Mouse (Mus musculus) hindbrain, embryonic 16.5 days (tissue): ENCODE results near the gene Cpeb4. TPM values are rescaled to one million over a fixed set of nuclear protein-coding genes. Genes with fewer than 3 reads are reported as not detected.
"Not testable (repeated sequence)": the region's sequence is repeated elsewhere in the genome, so short reads cannot be mapped to it uniquely, and the experiment has no call there.

ENCODE experiments used
- ATAC-seq: fragments of 200-750 bp; cut with Nextera tagmentation; 2 replicates; pipeline ENCODE4 v1.8.0; 2017; ENCODE audit warnings: moderate TSS enrichment, moderate library complexity
- H3K27ac ChIP-seq: fragments of 300-500 bp; sonication (generic); 2 replicates; pipeline ENCODE4 v1.5.1; 2014; ENCODE audit warnings: low read depth, mild to moderate bottlenecking, control low read depth, low read length, moderate library complexity
- H3K27me3 ChIP-seq: fragments of 300-500 bp; sonication (generic); replicated peaks from 2 replicates; pipeline ENCODE4 v1.6.1; 2014; ENCODE audit warnings: low read length; ENCODE audit not compliant: control insufficient read depth, insufficient read depth
- H3K36me3 ChIP-seq: fragments of 300-500 bp; sonication (generic); 2 replicates; pipeline ENCODE4 v1.6.1; 2014; ENCODE audit warnings: mild to moderate bottlenecking, low read length, moderate library complexity, mixed read lengths; ENCODE audit not compliant: control insufficient read depth, insufficient read depth
- H3K4me1 ChIP-seq: fragments of 300-500 bp; sonication (generic); 2 replicates; pipeline ENCODE4 v1.6.1; 2014; ENCODE audit warnings: low read depth, low read length; ENCODE audit not compliant: control insufficient read depth, insufficient read depth
- H3K4me2 ChIP-seq: fragments of 300-500 bp; sonication (generic); 2 replicates; pipeline ENCODE4 v1.6.1; 2014; ENCODE audit warnings: mild to moderate bottlenecking, low read length, control low read depth, moderate library complexity
- H3K4me3 ChIP-seq: fragments of 300-500 bp; sonication (generic); 2 replicates; pipeline ENCODE4 v1.5.1; 2014; ENCODE audit warnings: mild to moderate bottlenecking, low read length, control low read depth, moderate library complexity
- H3K9ac ChIP-seq: fragments of 300-500 bp; sonication (generic); 2 replicates; pipeline ENCODE4 v1.6.1; 2014; ENCODE audit warnings: low read depth, mild to moderate bottlenecking, control low read depth, low read length, moderate library complexity
- H3K9me3 ChIP-seq: fragments of 300-500 bp; sonication (generic); 2 replicates; pipeline ENCODE4 v1.6.1; 2014; ENCODE audit warnings: mild to moderate bottlenecking, low read length, moderate library complexity; ENCODE audit not compliant: control insufficient read depth
- WGBS: fragments of 180-500 bp; shearing (Covaris S2); extraction: QIAGEN DNeasy Blood & Tissue Kit; methylation state at CpG from one replicate; pipeline ENCODE4 v1.1.7; 2014; 5-methylcytosine and 5-hydroxymethylcytosine counted together
- polyA plus RNA-seq: library from polyadenylated mRNA; unstranded; fragments of >200 nt; fragmentation: Nextera tagmentation; extraction: Ambion mirVana; gene quantifications from 2 replicates; pipeline ENCODE4 v1.2.1, GENCODE M21; 2015

The Cpeb4 gene
- polyA plus RNA-seq, 1 experiment from 2014 or later = 14.5 TPM

DNA sequence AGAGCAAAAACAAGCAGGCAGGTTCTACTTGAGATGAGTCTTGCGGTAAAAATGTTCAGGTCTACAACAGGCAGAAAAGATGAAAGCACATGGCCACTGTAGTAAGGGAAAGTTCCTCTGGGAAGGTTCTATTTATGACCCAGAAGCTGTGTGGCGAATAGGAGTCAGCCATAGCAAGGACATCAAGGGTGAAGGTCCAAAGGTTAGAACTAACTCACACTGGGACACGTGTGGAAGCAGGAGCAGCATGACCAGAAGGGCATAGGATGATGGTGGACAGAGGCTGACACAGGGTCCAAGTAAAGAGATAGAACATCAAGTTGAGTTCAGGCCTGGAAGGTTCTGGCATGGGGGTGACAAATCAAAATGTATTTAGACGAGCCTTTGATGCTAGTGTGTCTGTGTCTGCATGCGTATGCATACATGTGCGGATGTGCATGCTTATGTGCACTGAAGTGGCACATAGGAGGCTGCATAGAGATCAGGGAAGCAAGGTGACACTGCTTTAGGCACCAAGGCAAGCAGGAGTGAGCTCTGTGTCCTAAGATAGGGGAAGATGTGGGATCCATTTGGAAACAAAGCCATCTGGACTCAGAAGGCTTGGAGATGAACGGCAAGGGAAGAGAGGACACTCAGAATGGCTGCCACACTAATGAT is 28.7 kb upstream of the Cpeb4 start:
- ATAC-seq = no peak
- H3K9me3 ChIP-seq = no peaks in the 10 kb centered on the region
- H3K27me3 ChIP-seq = no peaks in the 10 kb centered on the region
- H3K4me2 ChIP-seq = no peak overlapping the region
- 89% methylated on average over 7 of the region's 7 CpGs for WGBS
- H3K27ac ChIP-seq = no peak overlapping the region
- no peak overlapping the region for H3K4me3 ChIP-seq
- H3K9ac ChIP-seq = no peak overlapping the region
- H3K36me3 ChIP-seq = no peaks in the 10 kb centered on the region
- H3K4me1 ChIP-seq = peaks cover 29% of the 10 kb centered on the region

DNA sequence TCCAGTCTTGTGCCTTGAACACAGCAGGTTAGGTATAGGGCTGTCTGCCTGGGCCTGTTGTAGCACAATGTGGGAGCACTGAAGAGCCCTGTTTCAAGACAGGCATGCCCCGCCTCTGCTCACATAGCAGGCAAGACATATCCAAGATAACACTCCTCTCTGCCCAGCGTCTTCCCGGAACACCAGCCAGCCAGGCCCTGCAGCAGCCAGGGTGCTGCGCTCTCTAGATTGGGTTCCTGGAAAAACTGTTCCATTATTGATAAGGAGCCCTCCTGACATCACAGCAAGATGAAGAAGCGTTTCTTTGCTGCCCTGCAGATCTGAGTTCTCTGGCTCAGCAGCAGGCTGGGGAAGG is 28.2 kb upstream of the Cpeb4 start:
- no peak for ATAC-seq
- Histone ChIP-seq H3K4me3 (no peak overlapping the region), H3K9me3 (no peaks in the 10 kb centered on the region), H3K9ac (no peak overlapping the region), H3K36me3 (no peaks in the 10 kb centered on the region), H3K4me1 (peaks cover 24% of the 10 kb centered on the region), H3K27me3 (no peaks in the 10 kb centered on the region), H3K4me2 (no peak overlapping the region), H3K27ac (no peak overlapping the region)
- 70% methylated on average over 5 of the region's 5 CpGs for WGBS

DNA sequence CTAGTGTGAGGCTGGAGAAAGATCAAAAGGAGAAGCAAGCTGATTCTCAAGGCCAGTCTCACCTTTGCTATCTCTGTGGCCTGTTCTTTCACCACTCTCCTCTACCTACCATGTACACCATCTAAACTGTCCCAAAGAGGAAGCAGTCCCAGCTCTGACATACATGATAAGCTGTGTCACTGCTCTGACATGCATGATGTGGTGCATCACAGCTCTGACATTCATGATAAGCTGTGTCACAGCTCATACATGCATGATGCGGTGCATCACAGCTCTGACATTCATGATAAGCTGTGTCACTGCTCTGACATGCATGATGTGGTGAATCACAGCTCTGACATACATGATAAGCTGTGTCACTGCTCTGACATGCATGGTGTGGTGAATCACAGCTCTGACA is 26.9 kb upstream of the Cpeb4 start:
- not testable (repeated sequence) for H3K36me3 ChIP-seq, H3K9me3 ChIP-seq, H3K9ac ChIP-seq, H3K27me3 ChIP-seq, H3K4me3 ChIP-seq, ATAC-seq, H3K4me2 ChIP-seq, H3K27ac ChIP-seq
- peaks cover 14% of the 10 kb centered on the region for H3K4me1 ChIP-seq
- WGBS = 100% methylated on average over 1 of the region's 1 CpGs

DNA sequence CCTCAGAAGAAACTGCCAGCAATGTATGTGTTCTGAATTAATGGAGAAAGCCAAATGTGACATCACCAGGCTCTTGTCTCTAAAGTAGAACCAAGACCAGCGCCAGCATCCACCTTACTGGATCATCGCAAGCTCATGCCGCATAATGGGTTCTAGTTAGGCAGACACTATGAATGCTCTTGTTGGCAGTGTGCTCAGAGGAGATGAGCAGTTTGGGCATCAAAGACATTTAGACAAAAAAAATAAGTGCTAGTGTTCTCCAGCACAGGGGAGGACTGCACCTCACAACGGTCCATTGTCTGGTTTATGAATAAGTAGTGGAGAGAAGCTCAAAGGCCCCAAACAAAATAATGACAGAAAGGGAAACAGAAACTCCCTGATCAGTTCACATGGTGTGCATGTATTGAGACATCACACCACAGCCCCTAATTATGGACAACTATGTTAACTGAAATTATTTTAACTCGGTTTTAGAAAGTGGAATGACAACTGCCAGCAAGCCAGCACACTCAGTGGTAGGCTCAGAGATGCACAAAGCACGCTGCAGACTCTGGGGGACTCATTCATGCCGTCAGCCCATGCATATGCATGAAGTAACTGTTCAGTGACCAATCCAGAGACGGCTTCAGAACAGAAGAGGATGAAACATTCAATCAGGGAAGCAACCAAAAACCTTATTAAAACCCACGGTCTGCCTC is 25.1 kb upstream of the Cpeb4 start:
- WGBS = 26% methylated on average over 9 of the region's 9 CpGs
- H3K4me2 ChIP-seq = 0 out of 2 replicates have a peak overlapping the region, but pooled peaks have one; percentile 11
- no peak overlapping the region for H3K4me3 ChIP-seq
- H3K27me3 ChIP-seq = no peaks in the 10 kb centered on the region
- peak overlapping the region; percentile 62 for H3K27ac ChIP-seq
- H3K9me3 ChIP-seq = no peaks in the 10 kb centered on the region
- peaks cover 14% of the 10 kb centered on the region for H3K4me1 ChIP-seq
- H3K9ac ChIP-seq = no peak overlapping the region
- peak; percentile 89 for ATAC-seq
- no peaks in the 10 kb centered on the region for H3K36me3 ChIP-seq

DNA sequence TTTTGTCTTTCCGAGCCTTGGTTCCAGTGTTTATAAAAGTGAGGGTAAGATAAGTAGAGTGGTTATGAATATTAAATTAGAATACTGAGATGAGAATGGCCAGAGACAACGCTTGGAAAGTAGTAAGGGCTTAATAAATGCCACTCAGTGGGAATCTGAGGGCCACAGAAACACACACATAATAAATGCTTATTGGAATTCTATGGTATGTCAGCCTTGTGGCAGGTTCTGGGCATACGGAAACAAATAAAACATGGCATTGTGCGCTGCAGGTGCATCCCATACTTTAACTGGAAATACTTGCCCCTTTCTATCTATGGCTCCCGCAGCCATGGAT is 24.6 kb upstream of the Cpeb4 start:
- Histone ChIP-seq H3K4me3 (no peak overlapping the region), H3K27ac (peak overlapping the region; percentile 62), H3K4me2 (0 out of 2 replicates have a peak overlapping the region, but pooled peaks have one; percentile 11), H3K9ac (no peak overlapping the region), H3K9me3 (no peaks in the 10 kb centered on the region), H3K36me3 (no peaks in the 10 kb centered on the region), H3K4me1 (peaks cover 14% of the 10 kb centered on the region), H3K27me3 (no peaks in the 10 kb centered on the region)
- ATAC-seq = peak; percentile 13; the same call in 1 of the 2 replicates
- 36% methylated on average over 5 of the region's 5 CpGs for WGBS

DNA sequence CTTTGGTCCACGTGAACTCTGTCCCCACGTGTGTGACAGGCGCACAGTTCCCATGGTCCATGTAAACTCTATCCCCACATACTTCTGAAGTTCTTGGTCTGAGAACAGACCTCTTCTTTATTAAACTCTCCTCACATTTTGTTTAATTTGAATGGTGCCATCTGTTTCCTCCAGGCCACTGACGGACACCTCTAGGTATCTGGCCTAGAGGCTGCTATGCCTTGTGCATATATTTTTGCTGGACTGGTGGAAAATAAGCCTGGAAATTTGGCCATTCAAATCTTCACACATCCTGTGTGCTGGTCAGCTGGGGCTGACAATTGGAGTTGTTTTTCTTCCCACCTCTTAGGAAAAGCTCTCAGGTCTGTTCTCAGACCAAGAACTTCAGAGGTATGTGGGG is 23.3 kb upstream of the Cpeb4 start:
- no peak overlapping the region for H3K4me3 ChIP-seq

DNA sequence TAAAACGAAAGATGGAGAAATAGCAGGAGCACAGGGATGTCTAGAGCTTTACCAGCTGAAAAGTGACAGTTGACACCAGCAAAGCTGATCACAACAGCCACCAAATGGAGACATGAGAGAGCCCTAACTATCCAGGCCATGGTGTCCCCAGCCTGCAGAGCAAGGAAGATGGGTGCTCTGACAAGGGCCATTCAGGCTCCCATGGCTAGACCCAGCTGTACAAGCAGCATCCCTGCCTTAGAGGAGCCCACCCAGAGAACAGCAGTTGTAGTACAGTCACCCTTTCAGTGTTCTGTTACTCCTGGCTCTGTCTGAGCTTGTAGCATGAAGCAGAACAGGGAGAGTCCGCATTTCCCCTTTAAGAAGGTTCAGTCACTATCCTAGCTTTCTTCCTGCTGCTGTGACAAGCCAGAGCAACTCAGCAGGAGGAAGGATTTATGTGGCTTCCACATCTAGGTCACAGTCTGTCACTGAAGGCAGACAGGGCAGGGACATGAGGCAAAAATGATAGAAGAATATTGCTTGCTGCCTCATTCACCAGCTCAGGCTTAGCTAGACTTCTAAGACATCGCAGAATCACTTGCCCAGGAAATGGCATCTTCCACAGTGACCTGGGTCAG is 21.7 kb upstream of the Cpeb4 start:
- no peak overlapping the region for H3K4me3 ChIP-seq
- WGBS = 83% methylated on average over 3 of the region's 3 CpGs
- ATAC-seq = no peak
- no peak overlapping the region for H3K9ac ChIP-seq
- H3K4me1 ChIP-seq = peaks cover 14% of the 10 kb centered on the region
- no peaks in the 10 kb centered on the region for H3K9me3 ChIP-seq
- no peak overlapping the region for H3K4me2 ChIP-seq
- no peaks in the 10 kb centered on the region for H3K27me3 ChIP-seq
- peak overlapping the region; percentile 6; the same call in 1 of the 2 replicates for H3K27ac ChIP-seq
- H3K36me3 ChIP-seq = no peaks in the 10 kb centered on the region

More for the DNA sequence above, 23.3 kb upstream of the Cpeb4 start:
- Histone ChIP-seq H3K36me3 (no peaks in the 10 kb centered on the region), H3K27ac (no peak overlapping the region), H3K9ac (no peak overlapping the region), H3K9me3 (no peaks in the 10 kb centered on the region), H3K4me1 (peaks cover 14% of the 10 kb centered on the region), H3K27me3 (no peaks in the 10 kb centered on the region), H3K4me2 (no peak overlapping the region)
- 79% methylated on average over 4 of the region's 4 CpGs for WGBS
- no peak for ATAC-seq

DNA sequence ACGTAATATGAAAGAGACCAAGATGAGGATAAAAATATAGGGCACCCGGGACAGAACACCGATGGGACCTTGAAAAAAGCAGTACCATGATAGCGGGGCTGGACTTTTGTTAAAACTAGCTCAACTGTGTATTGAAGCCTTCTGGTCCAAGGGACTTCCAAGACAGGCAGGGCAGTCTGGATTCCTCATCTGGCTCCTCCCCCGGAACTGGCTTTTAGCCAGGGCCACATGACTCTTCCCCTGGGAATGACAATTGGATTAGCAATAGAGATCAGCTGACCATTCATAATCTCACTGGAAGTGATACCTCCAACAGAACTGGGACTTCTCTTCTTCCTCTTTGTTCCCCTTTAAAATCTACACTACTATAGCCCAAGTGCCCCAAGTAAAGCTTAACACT is 21.0 kb upstream of the Cpeb4 start:
- H3K36me3 ChIP-seq = no peaks in the 10 kb centered on the region
- ATAC-seq = no peak
- H3K9me3 ChIP-seq = no peaks in the 10 kb centered on the region
- H3K4me3 ChIP-seq = no peak overlapping the region
- H3K4me1 ChIP-seq = peaks cover 14% of the 10 kb centered on the region
- H3K9ac ChIP-seq = no peak overlapping the region
- H3K4me2 ChIP-seq = no peak overlapping the region
- H3K27ac ChIP-seq = no peak overlapping the region
- no peaks in the 10 kb centered on the region for H3K27me3 ChIP-seq
- 81% methylated on average over 5 of the region's 5 CpGs for WGBS

DNA sequence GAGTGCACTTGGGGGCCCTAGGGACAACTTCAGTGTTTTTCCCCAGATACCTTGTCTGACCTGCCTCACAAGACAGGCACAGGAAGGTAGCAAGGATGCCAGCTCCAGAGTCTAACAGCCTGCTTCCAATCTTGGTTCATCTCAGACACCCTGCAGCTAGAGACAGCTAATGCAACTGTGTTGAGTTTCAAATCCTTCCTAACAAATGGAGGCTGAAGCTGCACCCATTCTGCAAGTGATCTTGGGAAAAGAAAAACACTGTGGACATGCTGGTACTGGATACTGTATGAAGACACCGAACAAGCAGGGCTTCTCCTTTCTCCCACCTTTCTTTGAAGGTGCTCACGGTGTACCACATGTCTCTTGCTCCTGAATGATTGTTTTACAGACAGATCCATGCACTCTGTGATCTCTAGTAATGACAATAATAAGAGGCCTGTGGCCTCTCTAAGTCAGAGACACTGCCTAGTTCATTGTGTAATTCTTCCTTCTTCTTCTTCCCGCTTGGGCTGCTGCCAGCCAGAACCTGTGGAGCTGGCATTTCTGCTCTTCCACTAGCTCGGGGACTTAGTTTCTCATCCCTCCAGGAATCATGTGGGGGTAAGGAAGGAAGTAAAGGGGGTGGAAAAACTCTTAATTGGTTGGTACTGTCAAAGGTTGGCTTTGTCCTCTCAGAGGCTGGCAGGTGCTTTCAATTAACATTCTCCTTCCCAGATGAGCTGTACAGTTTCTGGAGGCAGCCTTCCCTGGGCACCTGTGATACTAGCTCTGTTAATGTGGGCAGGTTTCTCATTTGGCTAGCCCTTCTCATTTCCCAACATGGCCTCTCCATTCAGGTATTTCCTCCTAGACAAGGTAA is 20.1 kb upstream of the Cpeb4 start:
- Histone ChIP-seq H3K4me1 (peaks cover 8% of the 10 kb centered on the region; the same call in 1 of the 2 replicates), H3K27me3 (no peaks in the 10 kb centered on the region), H3K9ac (no peak overlapping the region), H3K4me2 (no peak overlapping the region), H3K27ac (no peak overlapping the region), H3K9me3 (no peaks in the 10 kb centered on the region), H3K36me3 (no peaks in the 10 kb centered on the region), H3K4me3 (no peak overlapping the region)
- 68% methylated on average over 4 of the region's 4 CpGs for WGBS
- no peak for ATAC-seq
